Mouse (Mus musculus) liver, postnatal 0 days (tissue): Measurements from ENCODE around the gene Ints5.

Experiments used
- CTCF ChIP-seq: sonication (generic); IDR thresholded peaks from 2 replicates; pipeline ENCODE4 v1.5.1; 2016; ENCODE audit warnings: antibody characterized with exemption, low read depth
- EP300 ChIP-seq: IDR thresholded peaks from 2 replicates; pipeline ENCODE4 v1.6.1; 2016; ENCODE audit warnings: antibody characterized with exemption, low read depth, mild to moderate bottlenecking

- TF ChIP-seq CTCF: no peak
- no peak for TF ChIP-seq EP300
These were observed 21.4 kb downstream of the Ints5 start for GRCm38 (mm10) chr19:8914212-8914611.
